Mouse (Mus musculus) cerebellum, postnatal 36 days (tissue): ENCODE measurements at regions not wholly inside any gene's neighbourhood (a gene's known extent, or its start where the extent isn't known, plus 50 kb on each side); places are given as distances from the start of the nearest gene placed in this dataset.
A peak's percentile ranks its signal among the peaks of the same experiment; 100 is the strongest.
"Not testable (repeated sequence)": the region's sequence is repeated elsewhere in the genome, so short reads cannot be mapped to it uniquely, and the experiment has no call there.

Source experiments
- DNase-seq, 2 experiments: peaks; one replicate each; pipeline ENCODE4 v3.0.0; 2021 to 2022; ENCODE audit warnings: mixed read lengths in 2 of 2

- no peak for DNase-seq
These were observed 54.7 kb upstream of the Usp25 start for GRCm38 (mm10) chr16:76958597-76959392.

GRCm38 (mm10) chr16:76957491-76957890 lies 56.0 kb upstream of the Usp25 start:
- no peak for DNase-seq

GRCm38 (mm10) chr16:76957090-76957489 lies 56.4 kb upstream of the Usp25 start:
- no peak for DNase-seq

GRCm38 (mm10) chr16:76950836-76951486 lies 62.5 kb upstream of the Usp25 start:
- DNase-seq = no peak

GRCm38 (mm10) chr16:76947011-76947410 lies 66.5 kb upstream of the Usp25 start:
- no peak for DNase-seq

- DNase-seq = no peak
These were observed 75.4 kb upstream of the Usp25 start for GRCm38 (mm10) chr16:76938128-76938527.

- DNase-seq = no peak
These were observed 85.6 kb upstream of the Usp25 start for GRCm38 (mm10) chr16:76927901-76928300.

- DNase-seq = not testable (repeated sequence)
These were observed 93.4 kb upstream of the Usp25 start for GRCm38 (mm10) chr16:76920137-76920536.

- no peak for DNase-seq
These were observed 94.9 kb upstream of the Usp25 start for GRCm38 (mm10) chr16:76918598-76918997.

GRCm38 (mm10) chr16:76914311-76914710 lies 99.2 kb upstream of the Usp25 start:
- no peak for DNase-seq

- no peak for DNase-seq
These were observed 108.1 kb upstream of the Usp25 start for GRCm38 (mm10) chr16:76905205-76905996.

GRCm38 (mm10) chr16:76899083-76899482 lies 114.4 kb upstream of the Usp25 start:
- DNase-seq = peak in 1 of 2 experiments; percentile 46

- no peak for DNase-seq
These were observed 117.2 kb upstream of the Usp25 start for GRCm38 (mm10) chr16:76896305-76896704.

- DNase-seq = no peak
These were observed 117.7 kb upstream of the Usp25 start for GRCm38 (mm10) chr16:76895781-76896180.

- no peak for DNase-seq
These were observed 134.9 kb upstream of the Usp25 start for GRCm38 (mm10) chr16:76878576-76878975.

- no peak for DNase-seq
These were observed 138.0 kb upstream of the Usp25 start for GRCm38 (mm10) chr16:76875397-76876018.

GRCm38 (mm10) chr16:76866465-76866802 lies 147.1 kb upstream of the Usp25 start:
- no peak for DNase-seq

- peak; percentile 39 to 43 for DNase-seq
These were observed 147.6 kb upstream of the Usp25 start for GRCm38 (mm10) chr16:76865731-76866464.

GRCm38 (mm10) chr16:76864392-76864791 lies 149.1 kb upstream of the Usp25 start:
- DNase-seq = no peak

- DNase-seq = no peak
These were observed 157.7 kb upstream of the Usp25 start for GRCm38 (mm10) chr16:76855797-76856196.

GRCm38 (mm10) chr16:76851396-76851795 lies 162.1 kb upstream of the Usp25 start:
- no peak for DNase-seq

- DNase-seq = no peak
These were observed 176.1 kb upstream of the Usp25 start for GRCm38 (mm10) chr16:76837450-76837849.
